Mouse (Mus musculus) common myeloid progenitor, adult 5-6 weeks (primary cell): ENCODE results near the gene Sec14l1. TPM values are rescaled to one million over a fixed set of nuclear protein-coding genes. Genes with fewer than 3 reads are reported as not detected.
A peak's percentile ranks its signal among the peaks of the same experiment; 100 is the strongest.

ENCODE experiments used
- ATAC-seq: replicated peaks from 2 replicates; pipeline ENCODE4 v1.8.0; 2016; ENCODE audit warnings: low read depth, mild to moderate bottlenecking, moderate TSS enrichment, inconsistent platforms; ENCODE audit not compliant: poor library complexity, severe bottlenecking
- total RNA-seq: library from RNA; stranded (forward); fragments of 200-1000, 187-1606 nt; gene quantifications from 2 replicates; pipeline ENCODE4 v1.2.3, GENCODE M21; 2017

Gene Sec14l1
- total RNA-seq, 1 experiment from 2014 or later: 13.0 TPM

- no peak for ATAC-seq
Measured at GRCm38 (mm10) chr11:117106633-117107334, 8.2 kb upstream of the Sec14l1 start.

- ATAC-seq: no peak
Measured at GRCm38 (mm10) chr11:117107837-117108236, 7.1 kb upstream of the Sec14l1 start.

GRCm38 (mm10) chr11:117108595-117108994, 6.4 kb upstream of the Sec14l1 start:
- ATAC-seq: no peak

- peak; percentile 57 for ATAC-seq
Measured at GRCm38 (mm10) chr11:117109179-117109954, 5.6 kb upstream of the Sec14l1 start.

- no peak for ATAC-seq
Measured at GRCm38 (mm10) chr11:117111967-117112648, 2.9 kb upstream of the Sec14l1 start.

GRCm38 (mm10) chr11:117112649-117113051, 2.3 kb upstream of the Sec14l1 start:
- ATAC-seq: no peak

GRCm38 (mm10) chr11:117113377-117113776, 1.6 kb upstream of the Sec14l1 start:
- ATAC-seq: no peak

- no peak for ATAC-seq
Measured at GRCm38 (mm10) chr11:117114231-117114591, 757 bp upstream of the Sec14l1 start.

GRCm38 (mm10) chr11:117115346-117116219, 615 bp downstream of the Sec14l1 start:
- no peak for ATAC-seq

GRCm38 (mm10) chr11:117116350-117117303, 1.7 kb downstream of the Sec14l1 start:
- ATAC-seq: no peak

- no peak for ATAC-seq
Measured at GRCm38 (mm10) chr11:117117321-117117720, 2.4 kb downstream of the Sec14l1 start.

GRCm38 (mm10) chr11:117117791-117118190, 2.8 kb downstream of the Sec14l1 start:
- ATAC-seq: no peak

- no peak for ATAC-seq
Measured at GRCm38 (mm10) chr11:117118248-117118647, 3.3 kb downstream of the Sec14l1 start.

GRCm38 (mm10) chr11:117118721-117119321, 3.9 kb downstream of the Sec14l1 start:
- no peak for ATAC-seq

- no peak for ATAC-seq
Measured at GRCm38 (mm10) chr11:117119723-117120122, 4.8 kb downstream of the Sec14l1 start.

GRCm38 (mm10) chr11:117120285-117121163, 5.6 kb downstream of the Sec14l1 start:
- ATAC-seq: no peak

GRCm38 (mm10) chr11:117121164-117121535, 6.2 kb downstream of the Sec14l1 start:
- no peak for ATAC-seq

- ATAC-seq: no peak
Measured at GRCm38 (mm10) chr11:117121954-117122353, 7.0 kb downstream of the Sec14l1 start.
